Mouse (Mus musculus) heart, embryonic 11.5 days (tissue): Measurements from ENCODE around the gene Pthlh. TPM values are rescaled to one million over a fixed set of nuclear protein-coding genes. Genes with fewer than 3 reads are reported as not detected.
"Not testable (repeated sequence)": the region's sequence is repeated elsewhere in the genome, so short reads cannot be mapped to it uniquely, and the experiment has no call there.

Experiments used
- ATAC-seq: fragments of 200-750 bp; cut with Nextera tagmentation; replicated peaks from 2 replicates; pipeline ENCODE4 v1.8.0; 2017; ENCODE audit warnings: moderate library complexity; ENCODE audit not compliant: insufficient number of reproducible peaks, low FRiP score, low TSS enrichment
- H3K27ac ChIP-seq: fragments of 300-500 bp; sonication (generic); 2 replicates; pipeline ENCODE4 v1.5.1; 2014; ENCODE audit warnings: mild to moderate bottlenecking, low read depth, low read length
- H3K27me3 ChIP-seq: fragments of 300-500 bp; sonication (generic); 2 replicates; pipeline ENCODE4 v1.6.1; 2014; ENCODE audit warnings: mild to moderate bottlenecking, low read length, mixed read lengths; ENCODE audit not compliant: control insufficient read depth, insufficient read depth
- H3K36me3 ChIP-seq: fragments of 300-500 bp; sonication (generic); 2 replicates; pipeline ENCODE4 v1.6.1; 2014; ENCODE audit warnings: mild to moderate bottlenecking, low read length, moderate library complexity, mixed read lengths; ENCODE audit not compliant: control insufficient read depth, insufficient read depth
- H3K4me1 ChIP-seq: fragments of 300-500 bp; sonication (generic); 2 replicates; pipeline ENCODE4 v1.6.1; 2014; ENCODE audit warnings: low read length; ENCODE audit not compliant: control insufficient read depth, insufficient read depth
- H3K4me2 ChIP-seq: fragments of 300-500 bp; sonication (generic); 2 replicates; pipeline ENCODE4 v1.6.1; 2014; ENCODE audit warnings: mild to moderate bottlenecking, moderate library complexity
- H3K4me3 ChIP-seq: fragments of 300-500 bp; sonication (generic); 2 replicates; pipeline ENCODE4 v1.5.1; 2014; ENCODE audit warnings: low read depth, low read length
- H3K9ac ChIP-seq: fragments of 300-500 bp; sonication (generic); 2 replicates; pipeline ENCODE4 v1.6.1; 2014; ENCODE audit warnings: mild to moderate bottlenecking, low read depth, low read length, moderate library complexity
- H3K9me3 ChIP-seq: fragments of 300-500 bp; sonication (generic); replicated peaks from 2 replicates; pipeline ENCODE4 v1.6.1; 2016; ENCODE audit warnings: low read length; ENCODE audit not compliant: control insufficient read depth
- WGBS: fragments of 180-500 bp; shearing (Covaris S2); extraction: QIAGEN DNeasy Blood & Tissue Kit; methylation state at CpG from one replicate; pipeline ENCODE4 v1.1.7; 2014; ENCODE audit not compliant: insufficient replicate concordance; 5-methylcytosine and 5-hydroxymethylcytosine counted together
- polyA plus RNA-seq: library from polyadenylated mRNA; unstranded; fragments of >200 nt; fragmentation: Nextera tagmentation; extraction: Ambion mirVana; gene quantifications from 2 replicates; pipeline ENCODE4 v1.2.1, GENCODE M21; 2014

Pthlh gene
- polyA plus RNA-seq, result 1.9 and 2.7 TPM in 2 replicates

DNA sequence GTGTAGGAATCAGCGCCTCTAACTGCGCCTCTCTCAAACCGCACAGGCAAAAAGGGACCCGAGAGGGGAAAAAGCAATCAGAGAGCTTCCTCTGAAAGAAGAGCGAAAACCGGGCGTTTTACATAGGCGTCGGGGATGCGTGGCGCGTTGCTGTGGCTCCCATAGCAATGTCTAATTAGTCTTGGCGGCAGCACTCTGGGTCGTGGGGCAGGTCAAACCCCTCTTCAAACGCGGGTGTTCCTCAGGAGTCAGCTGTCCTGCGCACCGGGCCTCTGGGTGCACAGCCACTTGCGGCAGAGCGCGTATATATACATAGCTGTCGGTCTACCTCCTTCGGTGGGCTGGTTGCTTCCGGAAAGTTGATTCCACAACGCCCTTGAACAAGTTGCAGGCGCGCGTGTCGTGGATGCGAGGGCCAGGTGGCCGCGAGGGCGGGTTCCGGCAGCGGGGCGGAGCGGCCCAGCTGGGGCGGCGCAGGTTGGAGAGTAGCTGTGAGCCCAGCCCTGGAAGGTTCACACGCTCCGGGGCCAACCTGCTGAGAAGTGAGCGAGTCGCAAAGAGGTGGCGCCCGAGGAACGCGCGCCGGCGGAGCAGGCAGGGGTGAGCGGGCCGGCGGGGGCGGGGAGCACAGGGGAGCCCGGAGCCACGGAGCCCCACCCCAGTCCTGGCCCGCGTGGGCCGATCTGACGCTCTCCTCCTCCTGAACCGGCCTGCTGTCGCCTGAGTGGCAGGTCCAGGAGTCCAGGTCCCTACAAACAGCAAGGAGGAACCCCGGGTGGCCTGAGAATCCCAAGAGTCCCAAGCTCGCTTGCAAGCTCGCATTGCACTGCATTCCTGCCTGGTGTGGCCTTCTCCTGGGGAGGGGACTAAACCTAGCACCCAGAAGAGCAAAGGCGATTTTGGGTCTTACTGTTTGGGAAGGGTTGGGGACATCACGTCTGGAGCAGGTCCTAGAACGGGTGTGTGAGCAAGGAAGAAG, at the start of gene Pthlh:
Gene Pthlh (minus strand): TSS at position 597 of the 979 bp plus-strand sequence.
- Histone ChIP-seq H3K4me1 (peaks cover 4% of the 10 kb centered on the region; the same call in 1 of the 2 replicates), H3K9me3 (no peaks in the 10 kb centered on the region), H3K9ac (peak within 1 kb of the TSS; percentile 34; the same call in 1 of the 2 replicates), H3K27me3 (peaks cover 67% of the 10 kb centered on the region), H3K36me3 (no peaks in the 10 kb centered on the region), H3K4me2 (peak within 1 kb of the TSS; percentile 93), H3K4me3 (peak within 1 kb of the TSS; percentile 56), H3K27ac (no peak within 1 kb of the TSS)
- ATAC-seq, result peak; percentile 50
- WGBS, result 1% methylated on average over 67 of the region's 68 CpGs

DNA sequence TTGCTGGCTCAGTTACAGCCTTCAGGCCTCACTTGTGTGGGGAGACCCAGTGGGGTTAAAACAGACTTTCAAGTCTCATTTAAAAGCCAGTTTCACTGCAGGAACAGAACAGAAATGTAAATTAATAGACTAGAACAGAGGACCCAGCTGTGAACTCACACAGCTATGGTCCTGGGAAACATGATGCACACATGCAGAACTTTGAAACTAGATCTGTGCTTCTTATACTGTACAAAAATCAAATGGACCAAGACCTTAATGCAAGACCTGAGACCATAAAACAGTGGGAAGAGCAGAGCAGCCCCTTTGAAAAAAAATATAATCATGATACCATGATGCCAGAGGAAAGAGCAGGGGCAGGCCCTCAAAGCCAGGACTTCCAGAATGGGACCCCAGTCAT, 49.3 kb upstream of the Pthlh start:
- Histone ChIP-seq H3K4me2 (no peak overlapping the region), H3K4me3 (no peak overlapping the region), H3K4me1 (no peaks in the 10 kb centered on the region), H3K9ac (no peak overlapping the region), H3K27me3 (no peaks in the 10 kb centered on the region), H3K9me3 (no peaks in the 10 kb centered on the region), H3K27ac (no peak overlapping the region), H3K36me3 (no peaks in the 10 kb centered on the region)
- no peak for ATAC-seq

DNA sequence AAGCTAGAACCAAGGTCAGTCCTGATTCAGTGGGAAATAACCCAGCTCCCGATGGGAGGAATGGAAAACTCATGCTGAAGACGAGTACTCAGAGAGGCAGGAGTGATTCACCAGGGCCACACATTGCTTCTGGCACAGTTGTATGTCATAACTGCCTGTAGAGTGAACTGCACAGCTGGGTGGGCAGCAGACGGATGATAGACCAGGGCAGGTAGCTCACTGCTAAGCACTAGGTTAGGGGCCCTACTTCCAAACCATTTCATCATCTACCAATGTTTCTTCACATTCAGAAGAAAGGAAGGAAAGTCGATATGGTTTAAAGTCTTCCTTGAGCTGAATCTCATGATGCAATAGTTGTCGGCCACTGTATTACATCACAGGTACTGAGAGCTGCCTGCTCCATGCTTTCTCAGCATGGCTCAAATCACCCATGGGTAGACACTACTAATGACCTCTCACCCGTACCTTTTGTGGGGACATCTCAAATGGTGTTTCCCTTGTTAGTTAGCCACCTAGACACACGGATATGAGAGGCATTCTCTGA, 46.5 kb upstream of the Pthlh start:
- Histone ChIP-seq H3K9me3 (no peaks in the 10 kb centered on the region), H3K4me1 (no peaks in the 10 kb centered on the region), H3K4me3 (no peak overlapping the region), H3K9ac (no peak overlapping the region), H3K27ac (no peak overlapping the region), H3K27me3 (no peaks in the 10 kb centered on the region), H3K4me2 (no peak overlapping the region), H3K36me3 (no peaks in the 10 kb centered on the region)
- no peak for ATAC-seq
- WGBS, result 72% methylated on average over 7 of the region's 7 CpGs

DNA sequence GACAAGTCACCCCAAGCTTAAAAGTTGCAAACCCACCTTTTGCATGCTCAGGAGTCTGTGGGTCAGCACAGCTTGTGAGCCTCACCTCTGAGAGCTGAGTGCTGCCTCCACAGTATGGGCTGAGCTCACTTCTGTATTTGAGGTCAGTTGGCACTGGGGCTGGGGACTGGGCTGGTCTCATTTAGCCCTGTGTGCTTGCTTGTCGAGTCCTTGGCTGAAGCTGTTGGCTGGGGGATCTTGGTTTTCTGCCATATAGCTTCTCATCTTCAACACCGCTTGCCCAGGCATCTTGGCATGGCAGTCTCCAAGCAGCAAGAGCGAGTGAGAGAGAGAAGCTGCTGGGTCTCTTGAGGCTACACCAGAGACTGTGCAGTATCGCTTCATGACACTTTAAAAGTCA, 46.1 kb upstream of the Pthlh start:
- Histone ChIP-seq H3K27ac (no peak overlapping the region), H3K36me3 (no peaks in the 10 kb centered on the region), H3K4me1 (no peaks in the 10 kb centered on the region), H3K4me3 (no peak overlapping the region), H3K9ac (no peak overlapping the region), H3K4me2 (no peak overlapping the region), H3K9me3 (no peaks in the 10 kb centered on the region), H3K27me3 (no peaks in the 10 kb centered on the region)
- 86% methylated on average over 4 of the region's 4 CpGs for WGBS
- no peak for ATAC-seq

DNA sequence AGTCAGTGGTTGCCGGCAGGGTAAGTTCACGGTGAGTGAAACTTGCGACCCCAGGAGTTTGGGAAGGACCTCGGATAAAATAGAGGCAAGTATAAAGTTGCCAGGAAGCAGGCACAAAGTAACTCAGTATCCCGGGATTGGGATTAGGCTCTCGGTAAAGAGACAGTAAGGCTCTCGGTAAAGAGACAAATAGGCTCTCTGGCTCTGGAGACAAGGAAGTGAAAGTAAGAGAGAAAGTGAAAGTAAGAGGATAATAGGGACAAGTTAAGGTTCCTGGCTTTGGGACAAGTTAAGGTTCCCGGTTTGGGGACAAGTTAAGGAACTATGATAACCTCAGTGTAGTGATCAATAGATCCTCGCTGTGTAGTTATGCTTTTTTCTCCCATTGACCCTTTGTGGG, 40.3 kb upstream of the Pthlh start:
- not testable (repeated sequence) for H3K36me3 ChIP-seq, H3K4me1 ChIP-seq, ATAC-seq, H3K9ac ChIP-seq, H3K4me2 ChIP-seq, H3K27ac ChIP-seq, H3K9me3 ChIP-seq, H3K27me3 ChIP-seq, H3K4me3 ChIP-seq
- 71% methylated on average over 4 of the region's 9 CpGs for WGBS

DNA sequence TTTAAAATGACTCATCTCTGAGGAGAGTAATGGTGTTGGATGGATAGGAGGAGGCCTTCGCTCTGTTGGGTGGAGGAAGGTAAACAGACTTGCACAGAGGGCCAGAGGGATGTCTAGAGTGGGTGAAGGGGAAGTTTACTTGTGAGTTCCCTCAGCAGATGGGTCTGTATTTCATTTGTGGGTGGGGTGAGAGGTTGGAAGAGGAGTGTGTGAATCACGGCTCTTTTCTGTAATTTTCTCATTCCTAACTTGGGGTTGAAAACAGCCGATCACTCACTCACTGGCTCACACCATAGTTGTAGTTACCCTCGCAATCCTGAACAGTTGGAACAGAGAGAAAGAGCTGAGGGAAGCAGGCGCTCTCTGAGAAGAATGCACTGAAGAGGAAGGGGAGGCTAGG, 35.6 kb upstream of the Pthlh start:
- no peaks in the 10 kb centered on the region for H3K36me3 ChIP-seq
- no peaks in the 10 kb centered on the region for H3K9me3 ChIP-seq
- no peaks in the 10 kb centered on the region for H3K4me1 ChIP-seq
- ATAC-seq, result no peak
- H3K27ac ChIP-seq, result no peak overlapping the region
- 74% methylated on average over 5 of the region's 5 CpGs for WGBS
- no peaks in the 10 kb centered on the region for H3K27me3 ChIP-seq
- H3K4me3 ChIP-seq, result no peak overlapping the region
- H3K4me2 ChIP-seq, result no peak overlapping the region
- no peak overlapping the region for H3K9ac ChIP-seq

DNA sequence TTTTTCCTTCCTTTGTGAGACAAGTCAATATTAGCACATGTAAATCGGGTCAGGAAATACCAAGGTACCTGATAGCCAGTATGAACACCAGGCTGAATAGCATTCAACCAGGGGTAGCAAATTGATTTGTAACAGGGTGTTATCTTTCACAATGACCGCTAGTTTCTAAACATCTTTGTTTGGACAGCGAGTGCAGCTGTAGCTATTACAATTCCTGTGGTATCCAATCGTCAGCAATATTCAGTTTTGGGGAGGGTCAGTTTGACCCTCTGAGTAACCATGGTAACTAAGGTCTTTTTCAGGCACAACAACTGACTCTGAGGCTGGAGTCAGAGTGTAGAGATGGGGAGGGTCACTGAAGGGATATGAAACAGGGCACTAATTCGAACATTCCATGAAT, 15.3 kb upstream of the Pthlh start:
- Histone ChIP-seq H3K27ac (no peak overlapping the region), H3K27me3 (no peaks in the 10 kb centered on the region), H3K4me3 (no peak overlapping the region), H3K36me3 (no peaks in the 10 kb centered on the region), H3K9ac (no peak overlapping the region), H3K4me1 (no peaks in the 10 kb centered on the region), H3K4me2 (no peak overlapping the region), H3K9me3 (no peaks in the 10 kb centered on the region)
- no peak for ATAC-seq
- WGBS, result 69% methylated on average over 5 of the region's 5 CpGs

DNA sequence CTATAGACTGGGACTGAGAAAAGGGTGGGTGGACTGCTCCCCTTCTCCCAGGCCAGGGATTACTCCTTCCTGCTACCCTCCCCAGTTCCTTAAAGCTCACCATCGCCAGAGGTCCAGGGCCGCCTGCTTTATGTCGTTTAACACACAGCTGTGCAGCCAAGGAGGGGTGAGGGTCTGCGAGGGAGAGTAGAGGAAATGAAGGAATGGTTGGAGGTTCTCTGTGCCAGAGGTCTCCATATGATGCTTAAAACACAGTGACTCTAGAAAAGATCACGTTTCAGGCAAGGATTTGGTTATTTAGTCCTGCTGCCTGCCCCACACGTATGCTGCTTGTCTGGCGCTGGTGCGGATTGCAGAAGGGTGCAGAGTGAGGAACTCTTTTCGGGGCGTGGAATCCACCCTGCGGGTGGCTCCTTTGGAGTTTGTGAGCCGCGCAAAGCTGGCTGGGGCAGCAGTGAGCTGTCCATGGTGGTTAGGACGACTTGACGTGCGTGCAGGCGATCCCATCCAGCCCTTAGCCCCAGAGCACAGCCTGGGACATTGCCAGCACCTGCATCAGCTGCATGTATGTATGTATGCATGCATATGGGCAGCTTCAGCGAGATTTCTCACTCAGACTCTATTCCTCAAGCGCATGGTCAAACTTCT, 4.3 kb upstream of the Pthlh start:
- Histone ChIP-seq H3K4me3 (no peak overlapping the region), H3K4me1 (no peaks in the 10 kb centered on the region), H3K36me3 (no peaks in the 10 kb centered on the region), H3K27me3 (peaks cover 55% of the 10 kb centered on the region), H3K9ac (no peak overlapping the region), H3K9me3 (no peaks in the 10 kb centered on the region), H3K4me2 (no peak overlapping the region), H3K27ac (no peak overlapping the region)
- WGBS, result 4% methylated on average over 19 of the region's 19 CpGs
- no peak for ATAC-seq
